Mouse (Mus musculus) midbrain, postnatal 0 days (tissue): Measurements from ENCODE around the gene Lama5. TPM values are rescaled to one million over a fixed set of nuclear protein-coding genes. Genes with fewer than 3 reads are reported as not detected.
"Not testable (repeated sequence)": the region's sequence is repeated elsewhere in the genome, so short reads cannot be mapped to it uniquely, and the experiment has no call there.

Source experiments
- ATAC-seq: fragments of 200-750 bp; cut with Nextera tagmentation; 2 replicates; pipeline ENCODE4 v1.8.0; 2017; ENCODE audit warnings: moderate number of reproducible peaks, mild to moderate bottlenecking, moderate TSS enrichment, moderate library complexity; ENCODE audit not compliant: low FRiP score
- DNase-seq: peaks from one replicate; pipeline ENCODE4 v3.0.0-alpha.2; 2015; ENCODE audit warnings: low spot score
- H3K27ac ChIP-seq: fragments of 300-500 bp; sonication (generic); 2 replicates; pipeline ENCODE4 v1.5.1; 2014; ENCODE audit warnings: low read depth, mild to moderate bottlenecking, low read length, mixed read lengths
- H3K27me3 ChIP-seq: fragments of 300-500 bp; sonication (generic); 2 replicates; pipeline ENCODE4 v1.6.1; 2014; ENCODE audit warnings: low read length, control low read depth, mixed read lengths; ENCODE audit not compliant: insufficient read depth
- H3K36me3 ChIP-seq: fragments of 300-500 bp; sonication (generic); 2 replicates; pipeline ENCODE4 v1.6.1; 2014; ENCODE audit warnings: low read length, control low read depth, mixed read lengths; ENCODE audit not compliant: insufficient read depth
- H3K4me1 ChIP-seq: fragments of 300-500 bp; sonication (generic); 2 replicates; pipeline ENCODE4 v1.6.1; 2014; ENCODE audit warnings: mild to moderate bottlenecking, control low read depth, antibody characterized with exemption, low read length, mixed read lengths; ENCODE audit not compliant: insufficient read depth
- H3K4me2 ChIP-seq: fragments of 300-500 bp; sonication (generic); 2 replicates; pipeline ENCODE4 v1.6.1; 2014; ENCODE audit warnings: low read depth, mild to moderate bottlenecking, low read length, mixed read lengths; ENCODE audit not compliant: poor library complexity, severe bottlenecking
- H3K4me3 ChIP-seq: fragments of 300-500 bp; sonication (generic); 2 replicates; pipeline ENCODE4 v1.5.1; 2014; ENCODE audit warnings: low read depth, mild to moderate bottlenecking, low read length, moderate library complexity
- H3K9ac ChIP-seq: fragments of 300-500 bp; sonication (generic); replicated peaks from 2 replicates; pipeline ENCODE4 v1.6.1; 2014; ENCODE audit warnings: mild to moderate bottlenecking, low read length, moderate library complexity, mixed read lengths; ENCODE audit not compliant: poor library complexity, severe bottlenecking
- H3K9me3 ChIP-seq: fragments of 300-500 bp; sonication (generic); 2 replicates; pipeline ENCODE4 v1.6.1; 2016; ENCODE audit warnings: low read length, control low read depth
- CTCF ChIP-seq: IDR thresholded peaks from 2 replicates; pipeline ENCODE4 v1.5.1; 2016; ENCODE audit warnings: antibody characterized with exemption, mild to moderate bottlenecking
- WGBS: fragments of 180-500 bp; shearing (Covaris S2); extraction: QIAGEN DNeasy Blood & Tissue Kit; methylation state at CpG from one replicate; pipeline ENCODE4 v1.1.7; 2014; 5-methylcytosine and 5-hydroxymethylcytosine counted together
- polyA plus RNA-seq: library from polyadenylated mRNA; unstranded; fragments of >200 nt; fragmentation: Nextera tagmentation; extraction: Ambion mirVana; gene quantifications from 2 replicates; pipeline ENCODE4 v1.2.1, GENCODE M21; 2015
- total RNA-seq: library from RNA; depleted of rRNA; stranded (reverse); fragments of >200 nt; gene quantifications from 2 replicates; pipeline ENCODE4 v1.2.3, GENCODE M21; 2014

Lama5 gene
- total and polyA plus RNA-seq, 2 experiments from 2014 or later: 1.8 to 8.9 TPM

DNA sequence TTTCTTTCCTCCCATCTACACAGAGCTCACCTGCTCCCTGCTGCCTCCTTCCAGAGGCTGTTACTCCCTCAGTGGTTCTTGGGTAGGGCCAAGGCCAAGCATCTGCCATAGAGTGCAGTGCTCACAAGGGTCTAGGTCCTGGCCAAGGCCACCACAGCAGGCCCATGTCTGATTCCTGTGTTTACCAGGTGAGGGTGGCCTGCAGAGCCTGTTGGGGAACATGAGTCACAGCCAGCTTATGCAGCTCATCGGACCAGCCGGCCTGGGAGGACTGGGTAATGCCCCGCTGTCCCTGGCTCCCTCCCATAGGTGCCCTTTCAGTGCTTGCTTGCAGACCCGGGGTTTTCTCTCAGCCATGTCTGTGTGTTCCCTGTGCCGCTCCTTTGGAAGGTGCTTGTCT lies 51.5 kb downstream of the Lama5 start:
- 96% methylated on average over 5 of the region's 5 CpGs for WGBS
- Histone ChIP-seq H3K9me3 (no peaks in the 10 kb centered on the region), H3K4me1 (peaks cover 7% of the 10 kb centered on the region; the same call in 1 of the 2 replicates), H3K9ac (no peak overlapping the region), H3K27me3 (no peaks in the 10 kb centered on the region), H3K27ac (no peak overlapping the region), H3K4me2 (no peak overlapping the region), H3K36me3 (peaks cover 47% of the 10 kb centered on the region), H3K4me3 (no peak overlapping the region)
- ATAC-seq: no peak
- no peak for DNase-seq
- no peak for TF ChIP-seq CTCF

GRCm38 (mm10) chr2:180173711-180174110 lies 51.9 kb downstream of the Lama5 start:
- not testable (repeated sequence) for DNase-seq, H3K9me3 ChIP-seq, H3K4me2 ChIP-seq, H3K27ac ChIP-seq, H3K4me1 ChIP-seq, H3K4me3 ChIP-seq, H3K27me3 ChIP-seq, ATAC-seq
- 92% methylated on average over 8 of the region's 8 CpGs for WGBS
- H3K9ac ChIP-seq: 0 out of 2 replicates have a peak overlapping the region, but pooled peaks have one; percentile 26
- peaks cover 47% of the 10 kb centered on the region for H3K36me3 ChIP-seq

- peaks cover 7% of the 10 kb centered on the region; the same call in 1 of the 2 replicates for H3K4me1 ChIP-seq
- peaks cover 42% of the 10 kb centered on the region for H3K36me3 ChIP-seq
- H3K27ac ChIP-seq: no peak overlapping the region
- H3K9ac ChIP-seq: peak overlapping the region; percentile 26; the same call in 1 of the 2 replicates
- H3K4me2 ChIP-seq: peak overlapping the region; percentile 95
- DNase-seq (no peak), ATAC-seq (no peak)
- peak overlapping the region; percentile 97; the same call in 1 of the 2 replicates for H3K4me3 ChIP-seq
- peak; percentile 59 for TF ChIP-seq CTCF
- H3K9me3 ChIP-seq: no peaks in the 10 kb centered on the region
- WGBS: 83% methylated on average over 4 of the region's 4 CpGs
- no peaks in the 10 kb centered on the region for H3K27me3 ChIP-seq
Measured at GRCm38 (mm10) chr2:180173163-180173562, 52.5 kb downstream of the Lama5 start.

DNA sequence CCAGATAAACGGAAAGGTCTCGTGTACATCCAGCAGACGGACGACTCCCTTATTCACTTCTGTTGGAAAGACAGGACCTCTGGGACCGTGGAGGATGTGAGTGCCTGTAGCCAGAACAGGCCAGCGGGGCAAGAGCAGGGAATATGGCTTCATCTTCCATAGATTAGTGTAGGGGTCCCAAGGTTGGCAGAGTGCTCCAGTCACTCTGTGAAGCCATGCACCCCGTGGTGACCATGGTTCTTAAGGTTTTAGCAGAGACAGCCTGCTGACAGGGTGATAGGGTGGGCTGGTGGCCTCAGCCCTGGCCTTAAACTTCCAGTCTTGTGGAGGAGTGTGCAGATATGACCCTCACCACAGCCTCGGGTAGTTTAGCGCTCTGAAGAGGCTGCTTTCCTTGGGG lies 53.5 kb downstream of the Lama5 start:
- Histone ChIP-seq H3K27me3 (no peaks in the 10 kb centered on the region), H3K4me3 (peak overlapping the region; percentile 97), H3K9me3 (no peaks in the 10 kb centered on the region), H3K4me1 (peaks cover 7% of the 10 kb centered on the region; the same call in 1 of the 2 replicates), H3K36me3 (peaks cover 32% of the 10 kb centered on the region), H3K4me2 (peak overlapping the region; percentile 95), H3K27ac (peak overlapping the region; percentile 98), H3K9ac (peak overlapping the region; percentile 95)
- ATAC-seq (no peak), DNase-seq (no peak)
- no peak for TF ChIP-seq CTCF
- WGBS: 10% methylated on average over 8 of the region's 9 CpGs

DNA sequence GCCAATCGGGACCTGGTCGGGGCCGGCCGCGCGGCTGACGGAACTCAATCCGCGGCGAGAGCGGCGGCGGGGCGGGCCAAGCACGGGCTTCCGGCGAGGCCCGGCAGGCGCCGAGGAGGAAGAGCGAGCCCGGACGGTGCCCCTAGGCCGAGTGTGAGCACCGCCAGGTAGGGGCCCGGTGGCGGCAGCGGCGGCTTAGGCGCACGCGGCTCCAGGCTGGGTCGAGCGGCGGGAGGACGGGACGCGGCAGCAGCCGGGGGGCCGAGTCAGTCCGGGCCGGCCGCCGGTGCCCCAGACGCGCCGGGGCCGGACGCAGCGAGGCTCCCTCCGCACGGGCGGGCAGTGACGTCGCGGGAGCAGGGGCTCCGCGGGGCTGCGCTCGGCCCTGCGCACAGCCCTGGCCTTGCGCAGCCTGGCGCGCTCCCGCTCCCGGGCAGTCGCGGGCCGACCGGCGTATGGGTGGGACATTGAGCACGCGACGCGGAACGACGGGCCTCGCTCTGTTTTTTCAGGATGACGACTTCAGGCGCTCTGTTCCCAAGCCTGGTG lies 54.1 kb downstream of the Lama5 start:
- Histone ChIP-seq H3K27ac (peak overlapping the region; percentile 98), H3K27me3 (no peaks in the 10 kb centered on the region), H3K4me2 (peak overlapping the region; percentile 95), H3K9ac (peak overlapping the region; percentile 95), H3K4me1 (peaks cover 7% of the 10 kb centered on the region; the same call in 1 of the 2 replicates), H3K4me3 (peak overlapping the region; percentile 97), H3K36me3 (peaks cover 26% of the 10 kb centered on the region), H3K9me3 (no peaks in the 10 kb centered on the region)
- WGBS: 1% methylated on average over 63 of the region's 80 CpGs
- no peak for TF ChIP-seq CTCF
- ATAC-seq (peak; percentile 75), DNase-seq (peak; percentile 64)

DNA sequence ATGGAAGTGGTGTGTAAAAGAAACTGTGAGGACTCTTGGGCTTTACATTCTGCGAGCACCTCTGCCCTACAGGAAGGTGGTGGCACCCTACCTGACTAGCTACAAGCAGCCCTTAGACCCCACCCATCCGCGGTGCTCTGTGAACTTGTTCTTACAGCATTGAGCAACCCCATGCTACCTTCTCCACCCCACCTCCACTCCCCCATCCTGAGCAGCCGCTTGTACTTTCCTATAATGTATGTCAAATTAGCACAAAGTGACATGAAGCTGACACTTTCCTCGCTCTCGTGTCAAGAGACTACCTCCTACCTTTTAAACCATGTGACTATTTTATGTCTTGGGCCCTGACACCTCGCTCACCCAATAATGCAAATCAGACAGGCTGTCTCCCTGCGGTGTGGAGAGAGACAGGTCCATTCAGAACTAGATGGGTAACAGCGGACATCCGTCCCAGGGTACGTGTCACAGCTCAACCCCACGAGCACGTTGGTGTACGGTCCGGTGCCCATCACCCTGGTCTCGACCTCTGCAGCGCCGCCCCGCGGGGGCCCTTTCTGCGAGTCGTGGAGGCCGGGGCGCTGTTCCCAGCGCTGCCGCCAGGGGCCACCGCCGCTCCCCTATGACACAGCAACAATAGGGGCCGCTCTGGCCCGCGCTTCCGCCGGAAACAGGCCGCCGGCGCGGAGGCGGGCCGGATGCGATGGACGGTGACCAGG lies 54.7 kb downstream of the Lama5 start, which contains the start of gene Adrm1:
TSS of gene Adrm1 (plus strand) at position 680 of the 716 bp plus-strand sequence.
- peak; percentile 96 for TF ChIP-seq CTCF
- peak; percentile 97 for DNase-seq
- WGBS: 5% methylated on average over 41 of the region's 41 CpGs

More for the DNA sequence above, 54.7 kb downstream of the Lama5 start, which contains the start of gene Adrm1:
- H3K4me3 ChIP-seq: peak within 1 kb of the TSS; percentile 97
- no peaks in the 10 kb centered on the region for H3K9me3 ChIP-seq
- no peaks in the 10 kb centered on the region for H3K27me3 ChIP-seq
- peak within 1 kb of the TSS; percentile 98 for H3K27ac ChIP-seq
- peaks cover 23% of the 10 kb centered on the region for H3K36me3 ChIP-seq
- peak within 1 kb of the TSS; percentile 95 for H3K9ac ChIP-seq
- H3K4me1 ChIP-seq: peaks cover 7% of the 10 kb centered on the region; the same call in 1 of the 2 replicates
- ATAC-seq: peak; percentile 97
- peak within 1 kb of the TSS; percentile 95 for H3K4me2 ChIP-seq
